Mouse (Mus musculus) limb, embryonic 14.5 days (tissue): ENCODE results near the gene Fgf5. TPM values are rescaled to one million over a fixed set of nuclear protein-coding genes. Genes with fewer than 3 reads are reported as not detected.

Experiments used
- ATAC-seq: fragments of 200-750 bp; cut with Nextera tagmentation; 2 replicates; pipeline ENCODE4 v1.8.0; 2017; ENCODE audit warnings: low read depth, moderate number of reproducible peaks, moderate TSS enrichment; ENCODE audit not compliant: low FRiP score
- DNase-seq: peaks from one replicate; pipeline ENCODE4 v3.0.0-alpha.2; 2015; ENCODE audit warnings: low spot score
- H3K27ac ChIP-seq: fragments of 300-500 bp; sonication (generic); replicated peaks from 2 replicates; pipeline ENCODE4 v1.5.1; 2014; ENCODE audit warnings: low read depth, mild to moderate bottlenecking, low read length, moderate library complexity, mixed read lengths
- H3K27me3 ChIP-seq: fragments of 300-500 bp; sonication (generic); 2 replicates; pipeline ENCODE4 v1.6.1; 2014; ENCODE audit warnings: low read length, mixed read lengths; ENCODE audit not compliant: control insufficient read depth, insufficient read depth
- H3K36me3 ChIP-seq: fragments of 300-500 bp; sonication (generic); 2 replicates; pipeline ENCODE4 v1.6.1; 2014; ENCODE audit warnings: mild to moderate bottlenecking, low read length, moderate library complexity, mixed read lengths; ENCODE audit not compliant: control insufficient read depth, insufficient read depth
- H3K4me1 ChIP-seq: fragments of 300-500 bp; sonication (generic); 2 replicates; pipeline ENCODE4 v1.6.1; 2014; ENCODE audit warnings: antibody characterized with exemption, low read length, mixed read lengths; ENCODE audit not compliant: control insufficient read depth, insufficient read depth
- H3K4me2 ChIP-seq: fragments of 300-500 bp; sonication (generic); replicated peaks from 2 replicates; pipeline ENCODE4 v1.6.1; 2014; ENCODE audit warnings: low read depth, mild to moderate bottlenecking, low read length, moderate library complexity; ENCODE audit not compliant: severe bottlenecking
- H3K4me3 ChIP-seq: fragments of 300-500 bp; sonication (generic); replicated peaks from 2 replicates; pipeline ENCODE4 v1.5.1; 2014; ENCODE audit warnings: low read length
- H3K9ac ChIP-seq: fragments of 300-500 bp; sonication (generic); 2 replicates; pipeline ENCODE4 v1.6.1; 2014; ENCODE audit warnings: mild to moderate bottlenecking, low read depth, low read length, moderate library complexity; ENCODE audit not compliant: severe bottlenecking
- H3K9me3 ChIP-seq: fragments of 300-500 bp; sonication (generic); 2 replicates; pipeline ENCODE4 v1.6.1; 2016; ENCODE audit warnings: low read length; ENCODE audit not compliant: control insufficient read depth
- POLR2A ChIP-seq: fragments of 200-500 bp; IDR thresholded peaks from 2 replicates; pipeline ENCODE4 v1.8.0; 2012; ENCODE audit warnings: inconsistent platforms, mild to moderate bottlenecking, moderate library complexity, borderline replicate concordance; ENCODE audit not compliant: insufficient read depth, insufficient read length; ENCODE audit errors: extremely low read depth
- WGBS: fragments of 180-500 bp; shearing (Covaris S2); extraction: QIAGEN DNeasy Blood & Tissue Kit; methylation state at CpG from one replicate; pipeline ENCODE4 v1.1.7; 2014; 5-methylcytosine and 5-hydroxymethylcytosine counted together
- polyA plus RNA-seq, 2 experiments: library from polyadenylated mRNA; depleted of rRNA in 1 of 2; stranded (reverse) in 1 of 2; unstranded in 1 of 2; fragments of >200 nt; fragmentation: Nextera tagmentation in 1 of 2; extraction: Ambion mirVana in 1 of 2; gene quantifications; 2 replicates each; pipeline versions ENCODE4 v1.2.1 to v1.2.3; 2012 to 2014

Fgf5 gene
- polyA plus RNA-seq, 2 experiments: 0.50 to 0.67 TPM

GRCm38 (mm10) chr5:98238466-98238865 lies 15.5 kb upstream of the Fgf5 start:
- H3K4me1 ChIP-seq: no peaks in the 10 kb centered on the region
- TF ChIP-seq POLR2A: no peak
- no peaks in the 10 kb centered on the region for H3K36me3 ChIP-seq
- no peak for DNase-seq
- H3K9me3 ChIP-seq: no peaks in the 10 kb centered on the region
- no peak overlapping the region for H3K9ac ChIP-seq
- WGBS: 78% methylated on average over 6 of the region's 6 CpGs
- no peak for ATAC-seq
- H3K27me3 ChIP-seq: no peaks in the 10 kb centered on the region
- no peak overlapping the region for H3K4me3 ChIP-seq
- no peak overlapping the region for H3K4me2 ChIP-seq
- no peak overlapping the region for H3K27ac ChIP-seq

GRCm38 (mm10) chr5:98241322-98241829 lies 12.6 kb upstream of the Fgf5 start:
- H3K4me3 ChIP-seq: no peak overlapping the region
- no peak overlapping the region for H3K4me2 ChIP-seq
- H3K27me3 ChIP-seq: no peaks in the 10 kb centered on the region
- no peaks in the 10 kb centered on the region for H3K9me3 ChIP-seq
- no peaks in the 10 kb centered on the region for H3K36me3 ChIP-seq
- H3K27ac ChIP-seq: no peak overlapping the region
- H3K4me1 ChIP-seq: no peaks in the 10 kb centered on the region
- no peak for TF ChIP-seq POLR2A
- ATAC-seq: no peak
- DNase-seq: no peak
- no peak overlapping the region for H3K9ac ChIP-seq
- 95% methylated on average over 12 of the region's 12 CpGs for WGBS

- Histone ChIP-seq H3K4me2 (no peak overlapping the region), H3K4me1 (no peaks in the 10 kb centered on the region), H3K9ac (no peak overlapping the region), H3K27ac (no peak overlapping the region), H3K4me3 (no peak overlapping the region), H3K27me3 (no peaks in the 10 kb centered on the region), H3K36me3 (no peaks in the 10 kb centered on the region), H3K9me3 (no peaks in the 10 kb centered on the region)
- ATAC-seq: no peak
- no peak for DNase-seq
- 56% methylated on average over 8 of the region's 8 CpGs for WGBS
- no peak for TF ChIP-seq POLR2A
These were observed 8.7 kb upstream of the Fgf5 start for GRCm38 (mm10) chr5:98245303-98245702.

GRCm38 (mm10) chr5:98245976-98246375 lies 8.0 kb upstream of the Fgf5 start:
- Histone ChIP-seq H3K9ac (no peak overlapping the region), H3K4me1 (no peaks in the 10 kb centered on the region), H3K36me3 (no peaks in the 10 kb centered on the region), H3K4me3 (no peak overlapping the region), H3K4me2 (no peak overlapping the region), H3K9me3 (no peaks in the 10 kb centered on the region), H3K27me3 (0 out of 2 replicates have a peak, but pooled peaks cover 3% of the 10 kb centered on the region), H3K27ac (no peak overlapping the region)
- WGBS: 42% methylated on average over 4 of the region's 4 CpGs
- DNase-seq (no peak), ATAC-seq (no peak)
- no peak for TF ChIP-seq POLR2A

- H3K9ac ChIP-seq: no peak overlapping the region
- H3K4me3 ChIP-seq: no peak overlapping the region
- no peaks in the 10 kb centered on the region for H3K9me3 ChIP-seq
- WGBS: 64% methylated on average over 7 of the region's 7 CpGs
- 0 out of 2 replicates have a peak, but pooled peaks cover 6% of the 10 kb centered on the region for H3K27me3 ChIP-seq
- TF ChIP-seq POLR2A: no peak
- no peak overlapping the region for H3K27ac ChIP-seq
- DNase-seq (no peak), ATAC-seq (no peak)
- no peak overlapping the region for H3K4me2 ChIP-seq
- H3K36me3 ChIP-seq: no peaks in the 10 kb centered on the region
- H3K4me1 ChIP-seq: no peaks in the 10 kb centered on the region
These were observed 7.2 kb upstream of the Fgf5 start for GRCm38 (mm10) chr5:98246826-98247225.

GRCm38 (mm10) chr5:98247516-98247915 lies 6.5 kb upstream of the Fgf5 start:
- no peak for ATAC-seq

More at GRCm38 (mm10) chr5:98247516-98247915, 6.5 kb upstream of the Fgf5 start:
- TF ChIP-seq POLR2A: no peak
- no peak overlapping the region for H3K4me3 ChIP-seq
- no peaks in the 10 kb centered on the region for H3K9me3 ChIP-seq
- 68% methylated on average over 2 of the region's 2 CpGs for WGBS
- H3K4me2 ChIP-seq: no peak overlapping the region
- H3K9ac ChIP-seq: no peak overlapping the region
- H3K27me3 ChIP-seq: peaks cover 7% of the 10 kb centered on the region; the same call in 1 of the 2 replicates
- no peak for DNase-seq
- no peaks in the 10 kb centered on the region for H3K4me1 ChIP-seq
- H3K27ac ChIP-seq: no peak overlapping the region
- no peaks in the 10 kb centered on the region for H3K36me3 ChIP-seq
